Mouse (Mus musculus) hindbrain, postnatal 0 days (tissue): ENCODE data around the gene Mpp6. TPM values are rescaled to one million over a fixed set of nuclear protein-coding genes. Genes with fewer than 3 reads are reported as not detected.

Experiments used
- ATAC-seq: fragments of 200-750 bp; cut with Nextera tagmentation; 2 replicates; pipeline ENCODE4 v1.8.0; 2017; ENCODE audit warnings: mild to moderate bottlenecking, moderate TSS enrichment, moderate library complexity
- DNase-seq: peaks from one replicate; pipeline ENCODE4 v3.0.0-alpha.2; 2015; ENCODE audit warnings: low spot score
- H3K27ac ChIP-seq: fragments of 300-500 bp; sonication (generic); 2 replicates; pipeline ENCODE4 v1.5.1; 2014; ENCODE audit warnings: mild to moderate bottlenecking
- H3K27me3 ChIP-seq: fragments of 300-500 bp; sonication (generic); 2 replicates; pipeline ENCODE4 v1.6.1; 2014; ENCODE audit warnings: low read length, mixed read lengths; ENCODE audit not compliant: insufficient read depth
- H3K36me3 ChIP-seq: fragments of 300-500 bp; sonication (generic); 2 replicates; pipeline ENCODE4 v1.6.1; 2014; ENCODE audit warnings: low read length, mixed read lengths; ENCODE audit not compliant: insufficient read depth
- H3K4me1 ChIP-seq: fragments of 300-500 bp; sonication (generic); 2 replicates; pipeline ENCODE4 v1.6.1; 2014; ENCODE audit warnings: antibody characterized with exemption, low read length, mixed read lengths; ENCODE audit not compliant: insufficient read depth
- H3K4me2 ChIP-seq: fragments of 300-500 bp; sonication (generic); 2 replicates; pipeline ENCODE4 v1.6.1; 2014; ENCODE audit warnings: low read depth, mild to moderate bottlenecking, low read length, moderate library complexity, mixed read lengths
- H3K4me3 ChIP-seq: fragments of 300-500 bp; sonication (generic); 2 replicates; pipeline ENCODE4 v1.5.1; 2014; ENCODE audit warnings: low read length
- H3K9ac ChIP-seq: fragments of 300-500 bp; sonication (generic); replicated peaks from 2 replicates; pipeline ENCODE4 v1.6.1; 2014; ENCODE audit warnings: mild to moderate bottlenecking, low read length, moderate library complexity, mixed read lengths
- H3K9me3 ChIP-seq: fragments of 300-500 bp; sonication (generic); 2 replicates; pipeline ENCODE4 v1.6.1; 2016; ENCODE audit warnings: low read length, mixed read lengths
- CTCF ChIP-seq: IDR thresholded peaks from 2 replicates; pipeline ENCODE4 v1.5.1; 2016; ENCODE audit warnings: antibody characterized with exemption, control low read depth, low read depth
- WGBS: fragments of 180-500 bp; shearing (Covaris S2); extraction: QIAGEN DNeasy Blood & Tissue Kit; methylation state at CpG from one replicate; pipeline ENCODE4 v1.1.7; 2014; 5-methylcytosine and 5-hydroxymethylcytosine counted together
- polyA plus RNA-seq: library from polyadenylated mRNA; unstranded; fragments of >200 nt; fragmentation: Nextera tagmentation; extraction: Ambion mirVana; gene quantifications from 2 replicates; pipeline ENCODE4 v1.2.1, GENCODE M21; 2015
- total RNA-seq: library from RNA; depleted of rRNA; stranded (reverse); fragments of >200 nt; gene quantifications from 2 replicates; pipeline ENCODE4 v1.2.3, GENCODE M21; 2014

The Mpp6 gene
- total and polyA plus RNA-seq, 2 experiments from 2014 or later: 55.6 to 64.1 TPM

- H3K27ac ChIP-seq: no peak overlapping the region
- H3K9ac ChIP-seq: no peak overlapping the region
- TF ChIP-seq CTCF: peak; percentile 57
- H3K4me2 ChIP-seq: peak overlapping the region; percentile 17; the same call in 1 of the 2 replicates
- no peaks in the 10 kb centered on the region for H3K36me3 ChIP-seq
- WGBS: 72% methylated on average over 4 of the region's 4 CpGs
- DNase-seq (peak; percentile 56), ATAC-seq (no peak)
- H3K4me3 ChIP-seq: no peak overlapping the region
- H3K27me3 ChIP-seq: no peaks in the 10 kb centered on the region
- no peaks in the 10 kb centered on the region for H3K4me1 ChIP-seq
- H3K9me3 ChIP-seq: no peaks in the 10 kb centered on the region
These were observed 70.1 kb downstream of the Mpp6 start for GRCm38 (mm10) chr6:50180189-50180588.

- no peak overlapping the region for H3K27ac ChIP-seq
- H3K27me3 ChIP-seq: no peaks in the 10 kb centered on the region
- WGBS: 89% methylated on average over 4 of the region's 4 CpGs
- no peaks in the 10 kb centered on the region for H3K36me3 ChIP-seq
- H3K4me3 ChIP-seq: no peak overlapping the region
- H3K9ac ChIP-seq: no peak overlapping the region
- H3K4me1 ChIP-seq: no peaks in the 10 kb centered on the region
- H3K4me2 ChIP-seq: no peak overlapping the region
- H3K9me3 ChIP-seq: no peaks in the 10 kb centered on the region
- ATAC-seq (no peak), DNase-seq (no peak)
- no peak for TF ChIP-seq CTCF
These were observed 77.9 kb downstream of the Mpp6 start for GRCm38 (mm10) chr6:50187955-50188354.

- H3K9me3 ChIP-seq: no peaks in the 10 kb centered on the region
These were observed 79.3 kb downstream of the Mpp6 start for GRCm38 (mm10) chr6:50189376-50189775.

GRCm38 (mm10) chr6:50191605-50192004 lies 81.6 kb downstream of the Mpp6 start:
- Histone ChIP-seq H3K9ac (no peak overlapping the region), H3K27ac (no peak overlapping the region), H3K4me3 (no peak overlapping the region), H3K4me2 (no peak overlapping the region), H3K4me1 (no peaks in the 10 kb centered on the region), H3K36me3 (peaks cover 8% of the 10 kb centered on the region; the same call in 1 of the 2 replicates), H3K9me3 (no peaks in the 10 kb centered on the region), H3K27me3 (no peaks in the 10 kb centered on the region)
- DNase-seq (no peak), ATAC-seq (no peak)
- 92% methylated on average over 3 of the region's 3 CpGs for WGBS
- no peak for TF ChIP-seq CTCF

More at GRCm38 (mm10) chr6:50189376-50189775, 79.3 kb downstream of the Mpp6 start:
- no peak for TF ChIP-seq CTCF
- no peaks in the 10 kb centered on the region for H3K36me3 ChIP-seq
- H3K27ac ChIP-seq: no peak overlapping the region
- no peaks in the 10 kb centered on the region for H3K4me1 ChIP-seq
- H3K4me2 ChIP-seq: no peak overlapping the region
- H3K27me3 ChIP-seq: no peaks in the 10 kb centered on the region
- no peak for ATAC-seq
- DNase-seq: no peak
- H3K4me3 ChIP-seq: no peak overlapping the region
- no peak overlapping the region for H3K9ac ChIP-seq

- ATAC-seq: no peak
- 79% methylated on average over 1 of the region's 1 CpGs for WGBS
These were observed 82.1 kb downstream of the Mpp6 start for GRCm38 (mm10) chr6:50192169-50192568.

GRCm38 (mm10) chr6:50192822-50193221 lies 82.8 kb downstream of the Mpp6 start:
- no peak for DNase-seq
- WGBS: 86% methylated on average over 3 of the region's 3 CpGs
- Histone ChIP-seq H3K27me3 (no peaks in the 10 kb centered on the region), H3K36me3 (peaks cover 8% of the 10 kb centered on the region; the same call in 1 of the 2 replicates), H3K4me1 (no peaks in the 10 kb centered on the region), H3K4me3 (no peak overlapping the region), H3K4me2 (no peak overlapping the region), H3K9ac (no peak overlapping the region), H3K9me3 (no peaks in the 10 kb centered on the region), H3K27ac (no peak overlapping the region)
- no peak for TF ChIP-seq CTCF
- ATAC-seq: no peak

More at GRCm38 (mm10) chr6:50192169-50192568, 82.1 kb downstream of the Mpp6 start:
- H3K4me1 ChIP-seq: no peaks in the 10 kb centered on the region
- peaks cover 8% of the 10 kb centered on the region; the same call in 1 of the 2 replicates for H3K36me3 ChIP-seq
- H3K4me2 ChIP-seq: no peak overlapping the region
- H3K27ac ChIP-seq: no peak overlapping the region
- no peak for DNase-seq
- TF ChIP-seq CTCF: no peak
- no peak overlapping the region for H3K9ac ChIP-seq
- no peaks in the 10 kb centered on the region for H3K27me3 ChIP-seq
- no peak overlapping the region for H3K4me3 ChIP-seq
- H3K9me3 ChIP-seq: no peaks in the 10 kb centered on the region

GRCm38 (mm10) chr6:50193851-50194250 lies 83.8 kb downstream of the Mpp6 start:
- Histone ChIP-seq H3K4me1 (no peaks in the 10 kb centered on the region), H3K4me2 (no peak overlapping the region), H3K36me3 (peaks cover 8% of the 10 kb centered on the region; the same call in 1 of the 2 replicates), H3K9ac (no peak overlapping the region), H3K27me3 (no peaks in the 10 kb centered on the region), H3K9me3 (no peaks in the 10 kb centered on the region), H3K4me3 (no peak overlapping the region), H3K27ac (no peak overlapping the region)
- WGBS: 98% methylated on average over 5 of the region's 5 CpGs
- no peak for ATAC-seq
- no peak for TF ChIP-seq CTCF
- DNase-seq: no peak
